Comparison of ENCODE assay signal across 9 mouse cellular contexts in the genomic region with DNA sequence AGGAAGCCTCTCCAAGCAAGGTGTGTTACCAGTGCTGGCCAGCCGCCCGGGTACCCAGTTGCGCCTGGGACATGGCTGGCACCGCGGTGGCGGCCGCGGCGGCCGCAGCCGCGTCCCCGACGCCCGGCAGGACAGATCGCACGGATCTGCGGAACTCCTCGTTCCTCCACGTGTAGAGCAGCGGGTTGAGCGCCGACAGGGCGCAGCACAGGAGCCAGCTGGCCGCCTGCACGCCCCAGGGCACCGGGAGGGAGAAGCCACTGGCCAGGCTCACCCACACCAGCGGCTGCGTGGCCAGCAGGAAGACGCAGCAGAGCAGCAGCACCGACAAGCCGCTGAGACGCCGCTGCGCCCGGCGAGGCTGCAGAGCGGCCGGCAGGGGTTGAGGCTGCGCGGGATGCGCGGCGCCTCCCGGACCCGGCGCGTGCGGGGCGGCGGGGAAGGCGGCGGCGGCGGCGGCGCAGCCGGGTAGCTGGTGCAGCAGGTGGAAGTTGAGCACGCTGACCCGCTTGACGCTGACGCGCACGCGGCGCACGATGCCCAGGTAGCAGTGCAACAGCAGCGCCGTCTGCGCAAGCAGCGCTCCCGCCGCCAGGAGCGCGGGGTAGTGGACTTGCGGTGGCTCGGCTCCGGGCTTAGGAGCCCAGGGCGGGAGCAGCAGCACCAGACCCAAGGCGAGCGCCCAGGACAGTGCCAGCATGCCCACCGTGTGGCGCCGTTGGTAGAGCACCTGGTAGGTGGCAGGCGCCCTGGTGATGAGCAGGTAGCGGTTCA. TPM values are rescaled to one million over a fixed set of nuclear protein-coding genes. Genes with fewer than 3 reads are reported as not detected.
DNase-seq lines count a peak whose midpoint lies in the region; ATAC-seq and TF ChIP-seq lines count a peak whose summit lies in the region.
"Had no signal": no experiment of that assay in that cellular context is flagged by ENCODE, and none has a peak within 500 bp of the region (broad histone marks: within the 10 kb centered on the region; RNA-seq: fewer than 3 reads in every experiment).

No protein-coding gene starts in this region.

- H3K27me3 ChIP-seq in heart, adult 2 months (ENCODE audit: control insufficient read depth, insufficient read depth, low read length) = peaks cover 16% of the 10 kb centered on the region
- peaks cover 19% of the 10 kb centered on the region for H3K27me3 ChIP-seq in liver, adult 2 months (ENCODE audit: control insufficient read depth, insufficient read depth, low read length)
- peaks cover 17% of the 10 kb centered on the region for H3K27me3 ChIP-seq in midbrain, embryonic 16.5 days (ENCODE audit: control insufficient read depth, insufficient read depth, low read depth, low read length)

- H3K9ac ChIP-seq in heart, adult 2 months (ENCODE audit: low read depth, low read length) = peak overlapping the region; percentile 30; the same call in 1 of the 2 replicates
- H3K9ac ChIP-seq in liver, adult 2 months (ENCODE audit: low read depth, low read length) = peak overlapping the region; percentile 23
- H3K9ac ChIP-seq in midbrain, embryonic 16.5 days (ENCODE audit: low read depth, low read length) = peak overlapping the region; percentile 77

- no peak overlapping the region for H3K27ac ChIP-seq in heart, adult 2 months
- no peak overlapping the region for H3K27ac ChIP-seq in liver, adult 2 months (replicated peaks; ENCODE audit: insufficient read depth, low read depth, low read length)
- peak overlapping the region; percentile 39 for H3K27ac ChIP-seq in midbrain, embryonic 16.5 days (ENCODE audit: low read length)

- intact Hi-C loops in heart, adult 2 months (cut with DNase I) = loop anchor here (5.0 kb wide), 1 partner anchor 169 kb away; no protein-coding TSS in a partner anchor

- WGBS in heart, adult 2 months = under 1% methylated on average over 84 of the region's 86 CpGs
- WGBS in liver, adult 2 months = 2% methylated on average over 79 of the region's 86 CpGs
- WGBS in midbrain, embryonic 16.5 days = under 1% methylated on average over 81 of the region's 86 CpGs

- peak; percentile 85 for ATAC-seq in midbrain, embryonic 16.5 days

- TF ChIP-seq POLR2A in heart, adult 2 months (IDR thresholded peaks at IDR 0.05; ENCODE audit: insufficient read depth, low read depth, low read length) = no peak
- no peak for TF ChIP-seq POLR2A in liver, adult 2 months (IDR thresholded peaks at IDR 0.05; ENCODE audit: extremely low read depth, insufficient read depth, low read length)

- 0 out of 2 replicates have a peak, but pooled peaks cover 3% of the 10 kb centered on the region for H3K4me1 ChIP-seq in heart, adult 2 months (ENCODE audit: control insufficient read depth, insufficient read depth, low read length)
- peaks cover 3% of the 10 kb centered on the region; the same call in 1 of the 2 replicates for H3K4me1 ChIP-seq in liver, adult 2 months (ENCODE audit: control insufficient read depth, insufficient read depth, low read length)
- H3K4me1 ChIP-seq in midbrain, embryonic 16.5 days (ENCODE audit: control insufficient read depth, insufficient read depth, low read length) = peaks cover 14% of the 10 kb centered on the region

- DNase-seq in heart, adult 11 months = peak; percentile 92
- no peak for DNase-seq in heart, adult 8-10 months (ENCODE audit: low spot score)
- peak; percentile 68 for DNase-seq in embryo, embryonic 11 days
- peak; percentile 48 to 52 for DNase-seq in heart, adult 2 months
- DNase-seq in kidney, adult 9 months = peak; percentile 9
- peak; percentile 29 for DNase-seq in liver, adult 2 months (ENCODE audit: extremely low read depth, low read depth, low spot score)
- peak; percentile 61 for DNase-seq in testis, postnatal 10 days (ENCODE audit: low spot score)

- no peak for TF ChIP-seq EP300 in heart, adult 2 months (IDR thresholded peaks at IDR 0.05; ENCODE audit: insufficient read depth, low read depth, low read length)

- no peaks in the 10 kb centered on the region for H3K79me2 ChIP-seq in heart, adult 2 months (replicated peaks; ENCODE audit: control insufficient read depth, insufficient read depth, low read length)
- no peaks in the 10 kb centered on the region for H3K79me2 ChIP-seq in liver, adult 2 months (ENCODE audit: control insufficient read depth, insufficient read depth, low read length)

- H3K36me3 ChIP-seq in heart, adult 2 months (ENCODE audit: control insufficient read depth, insufficient read depth, low read length) = no peaks in the 10 kb centered on the region
- no peaks in the 10 kb centered on the region for H3K36me3 ChIP-seq in liver, adult 2 months (ENCODE audit: control insufficient read depth, insufficient read depth, low read length)
- H3K36me3 ChIP-seq in midbrain, embryonic 16.5 days (ENCODE audit: control insufficient read depth, insufficient read depth, low read length) = no peaks in the 10 kb centered on the region

- no peaks in the 10 kb centered on the region for H3K9me3 ChIP-seq in midbrain, embryonic 16.5 days (replicated peaks; ENCODE audit: control insufficient read depth, low read length, poor library complexity, severe bottlenecking)

- H3K4me2 ChIP-seq in midbrain, embryonic 16.5 days (ENCODE audit: low read length) = peak overlapping the region; percentile 98

- H3K4me3 ChIP-seq in heart, adult 2 months = peak overlapping the region; percentile 57
- H3K4me3 ChIP-seq in liver, adult 2 months (ENCODE audit: insufficient read depth, low read depth, low read length) = peak overlapping the region; percentile 37; the same call in 1 of the 2 replicates
- peak overlapping the region; percentile 65 for H3K4me3 ChIP-seq in midbrain, embryonic 16.5 days (ENCODE audit: low read depth, low read length)

- TF ChIP-seq CTCF in heart, adult 2 months (IDR thresholded peaks at IDR 0.05) = no peak
- TF ChIP-seq CTCF in liver, adult 2 months (IDR thresholded peaks at IDR 0.05; ENCODE audit: low read depth, low read length) = no peak

RNA-seq across cellular contexts. Expression of a gene that starts 1.6 kb away (rescaled TPM):
- under 1 TPM; 0.14 to 0.30 (median 0.16) TPM for total RNA-seq in heart, adult 8-10 months (2022)
- total RNA-seq in heart, adult 2 months (2021) = under 1 TPM in 1 of 2 experiments, not detected in 1; 0.08 TPM
- polyA plus RNA-seq in heart, adult 2 months (2012; rRNA removed) = 0.15 and 0.23 TPM in 2 replicates
- not detected in 2 replicates for total RNA-seq in liver, adult 2 months (2014; rRNA removed)
- not detected in 2 replicates for polyA plus RNA-seq in liver, adult 2 months (2012; rRNA removed)
- 2.6 and 2.7 TPM in 2 replicates for polyA plus RNA-seq in midbrain, embryonic 16.5 days (2015; fragmentation: Nextera tagmentation; extraction: Ambion mirVana)
- polyA plus RNA-seq: C2C12 had no signal

Comparison
In these comparisons a context has a peak if more than half of its experiments do, and no peak if none do; other contexts are left out.
1. H3K9ac ChIP-seq: peak in every context shown above with its lines; median percentile 77 in midbrain, embryonic 16.5 days; 30 in heart, adult 2 months; 23 in liver, adult 2 months.